Mouse (Mus musculus) gastrocnemius, adult 8-10 months (tissue): ENCODE results near the gene Ms4a5. TPM values are rescaled to one million over a fixed set of nuclear protein-coding genes. Genes with fewer than 3 reads are reported as not detected.

Experiments used
- DNase-seq, 2 experiments: peaks; one replicate each; pipeline ENCODE4 v3.0.0; 2022; ENCODE audit warnings: low spot score in 2 of 2
- total RNA-seq, 4 experiments: library from RNA; stranded (reverse); gene quantifications; 2 replicates each; pipeline ENCODE4 v1.2.4; 2022

Gene Ms4a5
- total RNA-seq, 4 experiments from 2014 or later: not detected

- no peak for DNase-seq
Observed at GRCm38 (mm10) chr19:11232348-11232747, 51.3 kb downstream of the Ms4a5 start, which contains the start of gene Ms4a12. Ms4a12 (minus strand) TSS chr19:11232448.

Other genes starting within 250 kb of the Ms4a5 start
- under 1 TPM in 3 of 4 experiments, not detected in 1; 0.36 to 0.56 (median 0.39) TPM for gene Ms4a8a, start 202.8 kb downstream of the Ms4a5 start, total RNA-seq
- gene 1700017D01Rik, start 153.0 kb downstream of the Ms4a5 start, total RNA-seq: not detected
- gene 1700025F22Rik, start 118.6 kb downstream of the Ms4a5 start, total RNA-seq: not detected
- not detected for gene Ms4a13, start 87.1 kb downstream of the Ms4a5 start, total RNA-seq
- gene Ms4a12, start 51.4 kb downstream of the Ms4a5 start, total RNA-seq: not detected
- gene Ms4a1, start 17.6 kb downstream of the Ms4a5 start, total RNA-seq: not detected
- not detected for gene Ms4a14, start 30.6 kb upstream of the Ms4a5 start, total RNA-seq
- under 1 TPM in 2 of 4 experiments, not detected in 2; 0.36 to 0.63 TPM for gene Ms4a7, start 52.3 kb upstream of the Ms4a5 start, total RNA-seq
- 1 to 10 TPM in 2 of 4 experiments, under 1 TPM in 1, not detected in 1; 0.39 to 1.6 (median 1.4) TPM for gene Ms4a4a, start 91.7 kb upstream of the Ms4a5 start, total RNA-seq
- not detected for gene Ms4a4c, start 120.9 kb upstream of the Ms4a5 start, total RNA-seq
- not detected for gene Ms4a4b, start 159.7 kb upstream of the Ms4a5 start, total RNA-seq
- 1 to 10 TPM in 1 of 4 experiments, under 1 TPM in 3; 0.41 to 1.3 (median 0.70) TPM for gene Ms4a6c, start 185.5 kb upstream of the Ms4a5 start, total RNA-seq
- gene Gm8369, start 202.1 kb upstream of the Ms4a5 start, total RNA-seq: not detected
- 1 to 10 TPM in 2 of 4 experiments, under 1 TPM in 2; 0.73 to 2.0 (median 1.0) TPM for gene Ms4a6b, start 232.6 kb upstream of the Ms4a5 start, total RNA-seq